ENCODE assay signal across 8 mouse cellular contexts in the genomic region with DNA sequence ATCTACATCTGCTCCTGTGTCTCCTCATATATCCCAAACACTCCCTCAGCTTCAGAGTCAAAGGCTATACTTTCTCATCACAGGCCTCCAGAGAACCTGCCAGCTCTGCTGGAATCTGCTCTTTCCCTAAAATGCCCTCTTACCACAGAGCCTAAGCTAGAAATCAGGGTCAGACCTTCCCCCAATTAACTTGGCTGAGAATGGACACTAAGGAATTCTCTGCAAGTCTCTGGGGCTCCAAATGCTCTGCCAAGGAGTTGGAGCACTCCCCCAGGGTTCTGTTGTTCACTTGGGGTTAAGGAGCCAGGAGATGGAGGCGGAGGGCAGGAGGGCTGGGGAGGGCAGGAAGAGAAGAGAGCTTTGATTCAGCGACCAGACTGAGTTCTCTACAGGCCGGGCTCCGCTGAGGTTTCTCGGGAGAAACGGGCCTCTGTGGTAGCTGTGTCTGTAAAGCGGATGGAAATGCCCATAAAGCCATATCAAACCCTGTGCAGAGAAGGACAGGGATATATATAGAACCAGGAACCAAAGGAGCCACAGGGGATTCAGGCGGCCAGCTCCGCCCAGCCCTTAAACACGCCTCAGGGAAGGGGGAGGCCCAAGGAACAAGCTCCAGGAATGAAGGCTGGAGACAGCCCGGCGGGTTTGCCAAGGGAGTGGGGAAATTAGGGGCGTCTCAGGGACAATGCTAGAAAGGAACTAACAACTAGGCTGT.
DNase-seq lines count a peak whose midpoint lies in the region; ATAC-seq and TF ChIP-seq lines count a peak whose summit lies in the region.

No protein-coding gene starts in this region.

- H3K4me2 ChIP-seq in embryonic facial prominence, embryonic 14.5 days (ENCODE audit: low read depth, low read length), result 0 out of 2 replicates have a peak overlapping the region, but pooled peaks have one; percentile 11
- H3K4me2 ChIP-seq in kidney, postnatal 0 days (ENCODE audit: low read length), result peak overlapping the region; percentile 39
- no peak overlapping the region for H3K4me2 ChIP-seq in hindbrain, postnatal 0 days (ENCODE audit: low read depth, low read length)
- no peak overlapping the region for H3K4me2 ChIP-seq in forebrain, embryonic 11.5 days (ENCODE audit: low read depth, low read length, severe bottlenecking)
- H3K4me2 ChIP-seq in forebrain, embryonic 12.5 days, result no peak overlapping the region

- peaks cover 22% of the 10 kb centered on the region for H3K4me1 ChIP-seq in embryonic facial prominence, embryonic 14.5 days (ENCODE audit: control insufficient read depth, insufficient read depth, low read length)
- H3K4me1 ChIP-seq in kidney, postnatal 0 days (replicated peaks; ENCODE audit: insufficient read depth, low read length), result 0 out of 2 replicates have a peak, but pooled peaks cover 3% of the 10 kb centered on the region
- H3K4me1 ChIP-seq in hindbrain, postnatal 0 days (ENCODE audit: insufficient read depth, low read length), result no peaks in the 10 kb centered on the region
- H3K4me1 ChIP-seq in forebrain, embryonic 11.5 days (replicated peaks; ENCODE audit: control insufficient read depth, insufficient read depth, low read length), result no peaks in the 10 kb centered on the region
- H3K4me1 ChIP-seq in forebrain, embryonic 12.5 days, result 0 out of 2 replicates have a peak, but pooled peaks cover 4% of the 10 kb centered on the region

- DNase-seq in kidney, adult 11 months, result peak; percentile 14
- DNase-seq in kidney, adult 9 months, result no peak
- peak; percentile 68 for DNase-seq in embryonic facial prominence, embryonic 14.5 days (ENCODE audit: low spot score)
- DNase-seq in kidney, postnatal 0 days (ENCODE audit: low spot score), result peak; percentile 58
- peak; percentile 18 for DNase-seq in ovary, postnatal 10 days (ENCODE audit: low spot score)
- no peak for DNase-seq in hindbrain, postnatal 0 days (ENCODE audit: low spot score)
- no peak for DNase-seq in forebrain, embryonic 11.5 days (ENCODE audit: low spot score)

- no peak overlapping the region for H3K9ac ChIP-seq in embryonic facial prominence, embryonic 14.5 days (ENCODE audit: low read depth, low read length)
- H3K9ac ChIP-seq in kidney, postnatal 0 days (ENCODE audit: low read depth, low read length), result no peak overlapping the region
- no peak overlapping the region for H3K9ac ChIP-seq in hindbrain, postnatal 0 days (replicated peaks; ENCODE audit: low read length)
- H3K9ac ChIP-seq in forebrain, embryonic 11.5 days (ENCODE audit: low read length), result no peak overlapping the region
- no peak overlapping the region for H3K9ac ChIP-seq in forebrain, embryonic 12.5 days

- ATAC-seq in embryonic facial prominence, embryonic 14.5 days (ENCODE audit: low read depth), result peak; percentile 62
- ATAC-seq in kidney, postnatal 0 days (replicated peaks; ENCODE audit: low FRiP score, low read depth), result no peak
- no peak for ATAC-seq in hindbrain, postnatal 0 days
- ATAC-seq in forebrain, embryonic 11.5 days (replicated peaks; ENCODE audit: low FRiP score), result no peak
- no peak for ATAC-seq in forebrain, embryonic 12.5 days (ENCODE audit: low FRiP score)

- H3K4me3 ChIP-seq in embryonic facial prominence, embryonic 14.5 days (ENCODE audit: low read depth, low read length), result no peak overlapping the region
- H3K4me3 ChIP-seq in kidney, postnatal 0 days (replicated peaks; ENCODE audit: low read depth, low read length), result no peak overlapping the region
- no peak overlapping the region for H3K4me3 ChIP-seq in hindbrain, postnatal 0 days (ENCODE audit: low read length)
- no peak overlapping the region for H3K4me3 ChIP-seq in forebrain, embryonic 11.5 days (ENCODE audit: low read depth, low read length)
- H3K4me3 ChIP-seq in forebrain, embryonic 12.5 days (replicated peaks), result no peak overlapping the region

- TF ChIP-seq CTCF in kidney, postnatal 0 days (IDR thresholded peaks at IDR 0.05; ENCODE audit: low read depth), result no peak
- TF ChIP-seq CTCF in hindbrain, postnatal 0 days (IDR thresholded peaks at IDR 0.05; ENCODE audit: low read depth), result no peak

- H3K36me3 ChIP-seq in embryonic facial prominence, embryonic 14.5 days (ENCODE audit: control insufficient read depth, insufficient read depth, low read length), result no peaks in the 10 kb centered on the region
- H3K36me3 ChIP-seq in kidney, postnatal 0 days (ENCODE audit: insufficient read depth, low read length), result no peaks in the 10 kb centered on the region
- no peaks in the 10 kb centered on the region for H3K36me3 ChIP-seq in hindbrain, postnatal 0 days (ENCODE audit: insufficient read depth, low read length)
- H3K36me3 ChIP-seq in forebrain, embryonic 11.5 days (ENCODE audit: control insufficient read depth, insufficient read depth, low read length), result no peaks in the 10 kb centered on the region
- H3K36me3 ChIP-seq in forebrain, embryonic 12.5 days (replicated peaks), result no peaks in the 10 kb centered on the region

- 14% methylated on average over 13 of the region's 13 CpGs for WGBS in embryonic facial prominence, embryonic 14.5 days
- 19% methylated on average over 13 of the region's 13 CpGs for WGBS in kidney, postnatal 0 days
- 32% methylated on average over 13 of the region's 13 CpGs for WGBS in hindbrain, postnatal 0 days
- 34% methylated on average over 13 of the region's 13 CpGs for WGBS in forebrain, embryonic 11.5 days
- 26% methylated on average over 13 of the region's 13 CpGs for WGBS in forebrain, embryonic 12.5 days

- no peaks in the 10 kb centered on the region for H3K9me3 ChIP-seq in embryonic facial prominence, embryonic 14.5 days (ENCODE audit: control insufficient read depth, low read length)
- H3K9me3 ChIP-seq in kidney, postnatal 0 days (replicated peaks; ENCODE audit: low read length), result no peaks in the 10 kb centered on the region
- no peaks in the 10 kb centered on the region for H3K9me3 ChIP-seq in hindbrain, postnatal 0 days (ENCODE audit: low read length)
- no peaks in the 10 kb centered on the region for H3K9me3 ChIP-seq in forebrain, embryonic 11.5 days (ENCODE audit: control insufficient read depth, low read length)
- H3K9me3 ChIP-seq in forebrain, embryonic 12.5 days, result no peaks in the 10 kb centered on the region

- peak overlapping the region; percentile 28; the same call in 1 of the 2 replicates for H3K27ac ChIP-seq in embryonic facial prominence, embryonic 14.5 days (replicated peaks; ENCODE audit: low read depth, low read length)
- H3K27ac ChIP-seq in kidney, postnatal 0 days, result no peak overlapping the region
- no peak overlapping the region for H3K27ac ChIP-seq in hindbrain, postnatal 0 days
- H3K27ac ChIP-seq in forebrain, embryonic 11.5 days (ENCODE audit: low read depth, low read length), result no peak overlapping the region
- no peak overlapping the region for H3K27ac ChIP-seq in forebrain, embryonic 12.5 days

- H3K27me3 ChIP-seq in embryonic facial prominence, embryonic 14.5 days (replicated peaks; ENCODE audit: control insufficient read depth, insufficient read depth, low read length), result no peaks in the 10 kb centered on the region
- no peaks in the 10 kb centered on the region for H3K27me3 ChIP-seq in kidney, postnatal 0 days (ENCODE audit: insufficient read depth, low read length)
- H3K27me3 ChIP-seq in hindbrain, postnatal 0 days (ENCODE audit: insufficient read depth, low read length), result no peaks in the 10 kb centered on the region
- no peaks in the 10 kb centered on the region for H3K27me3 ChIP-seq in forebrain, embryonic 11.5 days (ENCODE audit: control insufficient read depth, insufficient read depth, low read length)
- peaks cover 13% of the 10 kb centered on the region for H3K27me3 ChIP-seq in forebrain, embryonic 12.5 days

Comparison
In these comparisons a context has a peak if more than half of its experiments do, and no peak if none do; other contexts are left out.
1. DNase-seq: peak in kidney, adult 11 months (single experiment), embryonic facial prominence, embryonic 14.5 days (single experiment), kidney, postnatal 0 days (single experiment) and ovary, postnatal 10 days (single experiment); none in kidney, adult 9 months (single experiment), hindbrain, postnatal 0 days (single experiment) and forebrain, embryonic 11.5 days (single experiment).
2. H3K4me2 ChIP-seq: peak in embryonic facial prominence, embryonic 14.5 days (single experiment) and kidney, postnatal 0 days (single experiment); none in hindbrain, postnatal 0 days (single experiment), forebrain, embryonic 11.5 days (single experiment) and forebrain, embryonic 12.5 days (single experiment).